Mouse (Mus musculus): Measurements from ENCODE around the gene Gm49673.
"Not testable (repeated sequence)": the region's sequence is repeated elsewhere in the genome, so short reads cannot be mapped to it uniquely, and the experiment has no call there.

- not testable (repeated sequence) for TF ChIP-seq HCFC1 (IDR thresholded peaks at IDR 0.05; ENCODE audit: borderline replicate concordance, insufficient read depth, low read length); ZC3H11A (IDR thresholded peaks at IDR 0.05; ENCODE audit: borderline replicate concordance, low read depth, low read length); ZNF384 (IDR thresholded peaks at IDR 0.05; ENCODE audit: low read depth, low read length); MAFK (IDR thresholded peaks at IDR 0.05; ENCODE audit: insufficient read depth, low read depth, low read length)
Measured at GRCm38 (mm10) chr17:8128326-8128993, 19.1 kb downstream of the Gm49673 start.
